In the genomic region with DNA sequence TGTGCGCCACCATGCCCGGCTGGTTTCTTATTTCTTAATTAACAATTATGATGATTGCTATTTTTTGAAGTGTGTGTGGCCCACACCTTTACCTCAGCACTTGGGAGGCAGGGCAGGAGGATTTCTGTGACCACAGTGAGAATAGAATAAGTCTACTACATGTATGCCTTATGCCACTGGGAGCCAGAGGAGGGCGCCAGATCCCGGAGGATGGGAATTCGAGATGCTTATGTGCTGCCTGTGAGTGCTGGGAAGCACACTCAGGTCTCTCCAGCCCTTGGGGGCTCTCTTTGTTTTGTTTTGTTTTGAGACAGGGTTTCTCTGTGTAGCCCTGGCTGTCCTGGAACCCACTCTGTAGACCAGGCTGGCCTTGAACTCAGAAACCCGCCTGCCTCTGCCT, we compare ENCODE assay signal across 10 mouse cellular contexts. TPM values are rescaled to one million over a fixed set of nuclear protein-coding genes. Genes with fewer than 3 reads are reported as not detected.
A peak's percentile ranks its signal among the peaks of the same experiment; 100 is the strongest.
DNase-seq lines count a peak whose midpoint lies in the region; ATAC-seq lines count a peak whose summit lies in the region.
"Had no signal": no experiment of that assay in that cellular context is flagged by ENCODE, and none has a peak within 500 bp of the region (broad histone marks: within the 10 kb centered on the region; RNA-seq: fewer than 3 reads in every experiment).

No protein-coding gene starts in this region.

- H3K27ac ChIP-seq in liver, embryonic 11.5 days (ENCODE audit: low read depth, low read length), result no peak overlapping the region

- H3K27me3 ChIP-seq in liver, embryonic 11.5 days (replicated peaks; ENCODE audit: control insufficient read depth, insufficient read depth, low read length), result no peaks in the 10 kb centered on the region
- H3K27me3 ChIP-seq: Patski had no signal

- DNase-seq in cerebellum, adult 8-10 months, result peak; percentile 45
- no peak for DNase-seq in cerebellum, adult 11-12 months
- peak; percentile 67 for DNase-seq in liver
- no peak for DNase-seq in liver, embryonic 11.5 days (ENCODE audit: low spot score)
- DNase-seq in adrenal gland, postnatal 36 days, result peak; percentile 62 to 69
- peak; percentile 46 for DNase-seq in lung, postnatal 10 days
- no peak for DNase-seq in gastrocnemius, postnatal 4 days (ENCODE audit: low spot score in 2 of 2)
- no peak for DNase-seq in layer of hippocampus, adult 11-12 months (ENCODE audit: low spot score)

- H3K9ac ChIP-seq in liver, embryonic 11.5 days (ENCODE audit: low read depth, low read length), result no peak overlapping the region

- peaks cover 20% of the 10 kb centered on the region for H3K4me1 ChIP-seq in liver, embryonic 11.5 days (replicated peaks; ENCODE audit: control insufficient read depth, insufficient read depth, low read length)

- H3K4me3 ChIP-seq in liver, embryonic 11.5 days (ENCODE audit: low read depth, low read length), result no peak overlapping the region

- no peak for ATAC-seq in liver, embryonic 11.5 days (replicated peaks; ENCODE audit: low FRiP score)
- ATAC-seq: Patski had no signal

- peaks cover 55% of the 10 kb centered on the region for H3K36me3 ChIP-seq in liver, embryonic 11.5 days (ENCODE audit: control insufficient read depth, insufficient read depth, low read length)

- WGBS in liver, embryonic 11.5 days, result 81% methylated on average over 6 of the region's 6 CpGs

- no peaks in the 10 kb centered on the region for H3K9me3 ChIP-seq in liver, embryonic 11.5 days (ENCODE audit: control insufficient read depth, low read length)

- H3K4me2 ChIP-seq in liver, embryonic 11.5 days, result no peak overlapping the region

RNA-seq across cellular contexts. Expression of gene Rpl22, which starts 3.1 kb away (rescaled TPM):
- 546 and 596 TPM in 2 replicates for polyA plus RNA-seq in liver, embryonic 11.5 days (2014; fragmentation: Nextera tagmentation; extraction: Ambion mirVana)
- 100 to 1,000 TPM; 496 to 507 TPM for total RNA-seq in adrenal gland, postnatal 36 days (2021)
- 100 to 1,000 TPM; 405 to 428 TPM for total RNA-seq in gastrocnemius, postnatal 4 days (2021)

RNA-seq across cellular contexts. Expression of gene Chd5, which starts 9.8 kb away (rescaled TPM):
- 0.32 and 0.42 TPM in 2 replicates for polyA plus RNA-seq in liver, embryonic 11.5 days (2014; fragmentation: Nextera tagmentation; extraction: Ambion mirVana)
- total RNA-seq in adrenal gland, postnatal 36 days (2021), result 1 to 10 TPM; 5.0 to 5.4 TPM
- total RNA-seq in gastrocnemius, postnatal 4 days (2021), result under 1 TPM; 0.18 to 0.27 TPM

RNA-seq across cellular contexts. Expression of gene Rnf207, which starts 9.9 kb away (rescaled TPM):
- 0.53 and 0.97 TPM in 2 replicates for polyA plus RNA-seq in liver, embryonic 11.5 days (2014; fragmentation: Nextera tagmentation; extraction: Ambion mirVana)
- under 1 TPM; 0.46 to 0.96 TPM for total RNA-seq in adrenal gland, postnatal 36 days (2021)
- total RNA-seq in gastrocnemius, postnatal 4 days (2021), result under 1 TPM in 1 of 2 experiments, not detected in 1; 0.32 TPM

RNA-seq across cellular contexts. Expression of gene Icmt, which starts 31.7 kb away (rescaled TPM):
- polyA plus RNA-seq in liver, embryonic 11.5 days (2014; fragmentation: Nextera tagmentation; extraction: Ambion mirVana), result 20.6 and 21.1 TPM in 2 replicates
- 10 to 100 TPM; 49.0 to 50.2 TPM for total RNA-seq in adrenal gland, postnatal 36 days (2021)
- 10 to 100 TPM; 21.3 to 26.0 TPM for total RNA-seq in gastrocnemius, postnatal 4 days (2021)

RNA-seq across cellular contexts. Expression of gene Hes3, which starts 37.2 kb away (rescaled TPM):
- not detected in 2 replicates for polyA plus RNA-seq in liver, embryonic 11.5 days (2014; fragmentation: Nextera tagmentation; extraction: Ambion mirVana)
- total RNA-seq in adrenal gland, postnatal 36 days (2021), result not detected
- total RNA-seq in gastrocnemius, postnatal 4 days (2021), result not detected
- total RNA-seq: heart, adult 18-20 months had no signal

Comparison
In these comparisons a context has a peak if more than half of its experiments do, and no peak if none do; other contexts are left out.
1. DNase-seq: peak in cerebellum, adult 8-10 months (single experiment), liver (single experiment), adrenal gland, postnatal 36 days (2 of 2) and lung, postnatal 10 days (single experiment); none in cerebellum, adult 11-12 months (single experiment), liver, embryonic 11.5 days (single experiment), gastrocnemius, postnatal 4 days (0 of 2) and layer of hippocampus, adult 11-12 months (single experiment).
2. RNA of gene Chd5, which starts 9.8 kb away (total RNA-seq): 5.0 to 5.4 TPM in adrenal gland, postnatal 36 days; 0.18 to 0.27 TPM in gastrocnemius, postnatal 4 days; every median in the first group is over 4 times any median in the second.